Mouse (Mus musculus): ENCODE data around the gene Gm20532.

- TF ChIP-seq FLI1 (IDR thresholded peaks at IDR 0.05; ENCODE audit: low read length) = no peak
- no peak for TF ChIP-seq GATA1 (IDR thresholded peaks at IDR 0.05; ENCODE audit: borderline replicate concordance, low read length)
These were observed 35.0 kb upstream of the Gm20532 start for GRCm38 (mm10) chr2:26551446-26551845.

Data from megakaryocyte, embryonic 14.5 days (primary cell).